Mouse (Mus musculus): ENCODE results near the gene Cd48. TPM values are rescaled to one million over a fixed set of nuclear protein-coding genes. Genes with fewer than 3 reads are reported as not detected.
"Not testable (repeated sequence)": the region's sequence is repeated elsewhere in the genome, so short reads cannot be mapped to it uniquely, and the experiment has no call there.

Gene Cd48
- total RNA-seq (2022), result 1 to 10 TPM; 2.5 to 6.8 (median 4.1) TPM

GRCm38 (mm10) chr1:171681531-171682299 lies at the start of gene Cd48:
Gene Cd48 (plus strand): TSS chr1:171682009.
- no peak for DNase-seq

GRCm38 (mm10) chr1:171635696-171636095 lies 46.1 kb upstream of the Cd48 start:
- no peak for DNase-seq

DNA sequence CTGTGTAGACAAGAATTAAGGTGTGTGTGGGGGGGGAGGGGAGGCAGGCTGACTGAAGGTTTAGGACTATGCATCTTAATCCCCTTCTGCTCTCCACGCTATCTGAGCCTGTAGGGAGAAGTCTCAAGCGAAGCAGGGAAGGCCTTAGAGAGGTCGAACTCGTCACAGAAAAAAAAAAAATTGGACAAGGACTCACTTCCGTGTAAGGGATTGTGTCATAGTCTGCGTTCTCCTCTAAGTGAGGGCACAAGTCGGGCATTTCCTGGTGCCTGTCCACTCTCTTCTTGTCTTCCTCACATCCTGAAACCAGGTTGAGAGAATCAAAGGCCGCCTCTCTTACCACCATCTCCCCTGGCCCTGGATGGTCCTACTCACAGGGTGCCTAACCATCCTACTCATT lies 44.7 kb upstream of the Cd48 start:
- DNase-seq, result no peak

GRCm38 (mm10) chr1:171638686-171639085 lies 43.1 kb upstream of the Cd48 start:
- DNase-seq, result no peak

- DNase-seq, result no peak
These were observed 41.0 kb upstream of the Cd48 start for GRCm38 (mm10) chr1:171640796-171641195.

DNA sequence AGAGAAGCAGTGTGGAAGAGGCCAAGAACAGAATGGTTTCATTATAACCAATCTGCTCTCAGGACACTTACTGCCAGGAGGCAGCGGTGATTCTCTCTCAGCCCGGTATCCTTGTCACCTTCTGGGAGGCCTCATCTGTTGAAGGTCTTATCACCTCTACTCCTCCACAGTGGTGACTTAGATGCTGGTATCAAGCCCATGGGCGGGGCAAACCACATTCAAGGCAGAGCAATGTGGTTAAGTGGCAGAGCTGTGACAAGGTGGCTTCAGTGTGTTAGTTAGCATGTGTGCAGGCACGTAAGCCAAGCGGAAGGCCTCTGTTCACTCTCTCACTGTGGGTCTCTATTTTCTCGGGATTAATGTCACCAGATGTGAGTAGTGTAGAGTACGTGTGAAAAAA lies 38.2 kb upstream of the Cd48 start:
- DNase-seq, result no peak

DNA sequence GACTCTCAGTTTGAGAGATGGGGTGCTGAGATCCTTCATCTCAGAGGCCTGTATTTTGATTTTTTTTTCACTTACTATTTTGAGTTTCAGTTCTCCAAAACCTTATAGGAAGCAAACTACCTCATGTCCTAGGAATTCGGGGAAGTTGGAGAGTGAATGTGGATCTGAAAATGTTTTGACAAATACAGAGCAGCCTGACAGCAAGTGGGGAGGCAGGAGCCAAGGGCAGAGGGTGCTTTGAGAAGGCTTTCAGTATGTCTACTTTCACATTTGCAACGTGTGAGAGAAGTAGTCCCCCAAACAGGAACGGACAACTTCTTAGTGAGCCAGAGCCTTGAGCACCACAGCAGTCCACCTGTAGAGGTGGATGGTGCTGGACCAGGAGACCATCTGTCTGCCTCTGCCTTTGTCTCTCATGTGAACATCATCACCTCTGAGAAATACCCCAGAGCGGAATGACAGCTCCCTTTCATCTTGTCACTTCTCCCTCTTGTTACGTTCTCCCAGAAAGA lies 35.3 kb upstream of the Cd48 start:
- no peak for DNase-seq

DNA sequence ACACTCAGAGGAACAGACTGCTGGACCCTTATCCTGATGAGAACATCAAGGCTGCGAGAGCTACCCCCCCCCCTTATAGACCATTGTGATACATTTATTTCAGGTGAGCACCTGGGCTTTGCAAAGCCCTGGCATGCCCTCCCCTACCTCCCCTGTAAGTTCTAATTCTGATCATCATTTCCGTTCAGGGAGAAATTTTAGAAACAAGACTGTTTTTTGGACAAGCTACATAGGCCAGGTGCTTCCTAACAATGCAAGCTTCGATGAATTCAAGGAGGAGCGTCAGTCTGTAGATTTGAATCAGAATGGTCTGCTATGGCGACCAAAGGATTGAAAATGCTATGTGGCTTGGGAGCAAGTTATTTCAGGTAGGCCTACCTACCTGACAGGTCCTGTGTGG lies 34.1 kb upstream of the Cd48 start:
- no peak for DNase-seq

GRCm38 (mm10) chr1:171648840-171649239 lies 33.0 kb upstream of the Cd48 start:
- DNase-seq, result no peak

GRCm38 (mm10) chr1:171652734-171653133 lies 29.1 kb upstream of the Cd48 start, which contains the start of gene Slamf7:
Gene Slamf7 (minus strand): TSS chr1:171653035.
- no peak for DNase-seq

DNA sequence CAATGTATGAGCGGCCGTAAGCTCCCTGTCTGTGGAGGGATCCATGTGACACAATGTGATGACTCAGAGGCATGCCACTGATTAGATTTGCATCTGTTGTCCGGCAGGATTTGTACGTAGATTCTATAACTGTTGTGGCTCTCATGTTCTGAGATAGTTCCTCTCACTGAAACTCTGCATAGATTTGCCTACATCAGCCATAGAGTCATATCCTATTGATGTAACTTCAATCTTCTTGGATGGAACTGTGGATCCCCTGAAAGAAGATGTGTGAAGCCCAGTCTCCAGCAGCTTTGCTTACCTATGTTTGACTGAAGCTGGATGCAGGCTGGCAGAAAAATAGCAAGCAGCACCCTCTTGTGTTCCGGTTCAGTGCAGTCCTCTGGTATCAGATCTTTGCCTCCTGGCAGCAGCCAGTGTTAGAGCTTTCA lies 23.2 kb upstream of the Cd48 start:
- no peak for DNase-seq

- no peak for DNase-seq
These were observed 21.4 kb upstream of the Cd48 start for GRCm38 (mm10) chr1:171660423-171660822.

GRCm38 (mm10) chr1:171661482-171661881 lies 20.3 kb upstream of the Cd48 start:
- no peak for DNase-seq

- no peak for DNase-seq
These were observed 18.1 kb upstream of the Cd48 start for GRCm38 (mm10) chr1:171663757-171664156.

DNA sequence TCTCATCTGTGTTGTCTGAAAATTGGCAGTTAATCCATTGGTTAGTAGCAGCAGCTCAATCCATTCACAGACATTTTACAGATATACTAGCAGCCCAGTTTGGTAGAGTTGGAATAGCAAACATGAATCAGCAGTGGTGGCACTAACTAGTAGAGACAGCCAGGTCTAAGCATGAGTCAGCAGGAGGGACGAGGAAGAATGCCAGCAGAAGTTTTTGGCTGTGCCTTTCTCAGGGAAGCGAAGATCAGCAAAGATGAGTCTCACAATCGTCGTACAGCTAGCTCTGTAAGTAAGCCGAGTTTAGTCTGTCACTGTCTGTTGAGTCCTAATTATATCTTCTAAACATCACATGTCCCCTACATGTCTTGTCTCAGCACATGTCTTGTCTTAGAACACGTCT lies 15.5 kb upstream of the Cd48 start:
- no peak for DNase-seq

GRCm38 (mm10) chr1:171667160-171667559 lies 14.6 kb upstream of the Cd48 start:
- no peak for DNase-seq

- not testable (repeated sequence) for DNase-seq
These were observed 9.4 kb upstream of the Cd48 start for GRCm38 (mm10) chr1:171672451-171672850.

GRCm38 (mm10) chr1:171672854-171673475 lies 8.8 kb upstream of the Cd48 start:
- DNase-seq, result no peak

- no peak for DNase-seq
These were observed 7.3 kb upstream of the Cd48 start for GRCm38 (mm10) chr1:171674467-171674866.

DNA sequence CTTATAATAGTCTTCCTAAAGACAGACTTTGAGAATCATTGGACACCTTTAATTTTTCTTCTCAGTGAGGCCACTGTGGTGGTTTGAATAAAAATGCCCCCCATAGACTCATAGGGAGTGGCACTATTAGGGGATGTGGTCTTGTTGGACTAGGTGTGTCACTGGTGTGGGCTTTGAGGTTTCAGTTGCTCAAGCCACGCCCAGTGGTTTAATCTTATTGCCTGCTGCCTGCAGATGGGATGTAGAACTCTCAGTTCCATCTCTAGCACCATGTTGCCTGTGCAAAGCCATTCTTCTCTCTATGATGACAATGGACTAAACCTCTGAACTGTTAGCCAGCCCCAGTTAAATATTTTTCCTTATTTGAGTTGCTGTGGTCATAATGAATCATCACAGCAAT lies 4.1 kb upstream of the Cd48 start:
- no peak for DNase-seq

GRCm38 (mm10) chr1:171681009-171681408 lies 800 bp upstream of the Cd48 start:
- no peak for DNase-seq

DNA sequence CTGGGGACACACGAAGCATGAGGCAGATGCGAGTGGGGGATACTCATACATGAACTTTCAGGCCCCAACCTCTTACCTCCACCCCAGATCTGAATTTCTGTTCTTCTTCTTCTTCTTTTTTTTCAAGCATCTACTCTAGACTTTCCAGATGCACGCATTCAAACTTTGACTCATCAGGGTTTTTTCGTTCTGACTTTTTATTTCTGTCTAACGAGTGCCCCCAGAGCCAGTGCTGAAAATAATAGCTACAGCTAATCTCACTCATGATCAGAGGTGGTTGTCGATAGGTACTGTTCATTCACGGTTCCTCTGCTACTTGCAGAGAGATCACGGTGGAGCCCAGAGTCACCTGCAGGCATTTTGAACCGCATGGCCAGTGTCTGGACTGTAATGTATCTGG lies 3.1 kb downstream of the Cd48 start:
- DNase-seq, result no peak

- DNase-seq, result no peak
These were observed 5.5 kb downstream of the Cd48 start for GRCm38 (mm10) chr1:171687320-171687719.

- DNase-seq, result no peak
These were observed 12.1 kb downstream of the Cd48 start for GRCm38 (mm10) chr1:171693918-171694317.

All from adrenal gland, adult 8-10 months (tissue).